Mouse (Mus musculus) hindbrain, embryonic 13.5 days (tissue): ENCODE results near the gene Fxyd1. TPM values are rescaled to one million over a fixed set of nuclear protein-coding genes. Genes with fewer than 3 reads are reported as not detected.

Experiments
- ATAC-seq: fragments of 200-750 bp; cut with Nextera tagmentation; 2 replicates; pipeline ENCODE4 v1.8.0; 2017; ENCODE audit warnings: moderate TSS enrichment; ENCODE audit not compliant: low FRiP score
- H3K27ac ChIP-seq: fragments of 300-500 bp; sonication (generic); 2 replicates; pipeline ENCODE4 v1.5.1; 2015; ENCODE audit warnings: inconsistent platforms, mild to moderate bottlenecking, moderate library complexity
- H3K27me3 ChIP-seq: fragments of 300-500 bp; sonication (generic); 2 replicates; pipeline ENCODE4 v1.6.1; 2015; ENCODE audit warnings: mild to moderate bottlenecking, inconsistent platforms
- H3K36me3 ChIP-seq: fragments of 300-500 bp; sonication (generic); 2 replicates; pipeline ENCODE4 v1.6.1; 2015; ENCODE audit warnings: mild to moderate bottlenecking, inconsistent platforms
- H3K4me1 ChIP-seq: fragments of 300-500 bp; sonication (generic); replicated peaks from 2 replicates; pipeline ENCODE4 v1.6.1; 2015; ENCODE audit warnings: inconsistent platforms
- H3K4me2 ChIP-seq: fragments of 300-500 bp; sonication (generic); 2 replicates; pipeline ENCODE4 v1.6.1; 2015; ENCODE audit warnings: inconsistent platforms, mild to moderate bottlenecking, moderate library complexity
- H3K4me3 ChIP-seq: fragments of 300-500 bp; sonication (generic); 2 replicates; pipeline ENCODE4 v1.5.1; 2015; ENCODE audit warnings: mild to moderate bottlenecking, inconsistent platforms
- H3K9ac ChIP-seq: fragments of 300-500 bp; sonication (generic); 2 replicates; pipeline ENCODE4 v1.6.1; 2015; ENCODE audit warnings: mild to moderate bottlenecking, inconsistent platforms
- H3K9me3 ChIP-seq: fragments of 300-500 bp; sonication (generic); 2 replicates; pipeline ENCODE4 v1.6.1; 2016; ENCODE audit warnings: inconsistent platforms
- WGBS: fragments of 180-500 bp; shearing (Covaris S2); methylation state at CpG from one replicate; pipeline ENCODE4 v1.1.7; 2015; 5-methylcytosine and 5-hydroxymethylcytosine counted together
- polyA plus RNA-seq: library from polyadenylated mRNA; unstranded; fragments of >200 nt; fragmentation: Nextera tagmentation; extraction: Ambion mirVana; gene quantifications from 2 replicates; pipeline ENCODE4 v1.2.1, GENCODE M21; 2015

Gene Fxyd1
- polyA plus RNA-seq, 1 experiment from 2014 or later: 30.6 TPM

GRCm38 (mm10) chr7:31057730-31058129 lies 731 bp upstream of the Fxyd1 start:
- 79% methylated on average over 5 of the region's 5 CpGs for WGBS
- H3K4me2 ChIP-seq: no peak overlapping the region
- H3K4me1 ChIP-seq: peaks cover 21% of the 10 kb centered on the region

GRCm38 (mm10) chr7:31056448-31056847 lies 551 bp downstream of the Fxyd1 start:
- Histone ChIP-seq H3K9ac (no peak overlapping the region), H3K27me3 (peaks cover 39% of the 10 kb centered on the region), H3K4me1 (peaks cover 33% of the 10 kb centered on the region), H3K4me2 (no peak overlapping the region), H3K9me3 (no peaks in the 10 kb centered on the region), H3K4me3 (no peak overlapping the region), H3K36me3 (no peaks in the 10 kb centered on the region), H3K27ac (no peak overlapping the region)
- no peak for ATAC-seq
- 81% methylated on average over 7 of the region's 7 CpGs for WGBS

More at GRCm38 (mm10) chr7:31057730-31058129, 731 bp upstream of the Fxyd1 start:
- H3K4me3 ChIP-seq: no peak overlapping the region
- no peak overlapping the region for H3K9ac ChIP-seq
- no peaks in the 10 kb centered on the region for H3K36me3 ChIP-seq
- H3K9me3 ChIP-seq: no peaks in the 10 kb centered on the region
- H3K27me3 ChIP-seq: peaks cover 26% of the 10 kb centered on the region
- ATAC-seq: no peak
- H3K27ac ChIP-seq: no peak overlapping the region

GRCm38 (mm10) chr7:31055883-31056282 lies 1.1 kb downstream of the Fxyd1 start:
- Histone ChIP-seq H3K4me2 (no peak overlapping the region), H3K9ac (no peak overlapping the region), H3K4me3 (no peak overlapping the region), H3K9me3 (no peaks in the 10 kb centered on the region), H3K4me1 (peaks cover 39% of the 10 kb centered on the region), H3K27me3 (peaks cover 44% of the 10 kb centered on the region), H3K36me3 (no peaks in the 10 kb centered on the region), H3K27ac (no peak overlapping the region)
- 31% methylated on average over 4 of the region's 4 CpGs for WGBS
- ATAC-seq: no peak

GRCm38 (mm10) chr7:31055354-31055824 lies 1.6 kb downstream of the Fxyd1 start:
- no peak for ATAC-seq
- WGBS: 4% methylated on average over 9 of the region's 10 CpGs
- Histone ChIP-seq H3K27me3 (peaks cover 49% of the 10 kb centered on the region), H3K9ac (peak overlapping the region; percentile 24; the same call in 1 of the 2 replicates), H3K36me3 (no peaks in the 10 kb centered on the region), H3K4me2 (peak overlapping the region; percentile 23; the same call in 1 of the 2 replicates), H3K27ac (no peak overlapping the region), H3K4me3 (no peak overlapping the region), H3K4me1 (peaks cover 44% of the 10 kb centered on the region), H3K9me3 (no peaks in the 10 kb centered on the region)

- H3K9ac ChIP-seq: peak overlapping the region; percentile 24; the same call in 1 of the 2 replicates
- H3K4me1 ChIP-seq: peaks cover 50% of the 10 kb centered on the region
Observed at GRCm38 (mm10) chr7:31054661-31055320, 2.2 kb downstream of the Fxyd1 start.

GRCm38 (mm10) chr7:31053882-31054447 lies 3.0 kb downstream of the Fxyd1 start:
- Histone ChIP-seq H3K27ac (no peak overlapping the region), H3K4me3 (no peak overlapping the region), H3K36me3 (no peaks in the 10 kb centered on the region), H3K9ac (no peak overlapping the region; the same call in 1 of the 2 replicates), H3K27me3 (peaks cover 53% of the 10 kb centered on the region), H3K9me3 (no peaks in the 10 kb centered on the region), H3K4me1 (peaks cover 58% of the 10 kb centered on the region), H3K4me2 (no peak overlapping the region)
- ATAC-seq: no peak
- 26% methylated on average over 10 of the region's 10 CpGs for WGBS

More at GRCm38 (mm10) chr7:31054661-31055320, 2.2 kb downstream of the Fxyd1 start:
- Histone ChIP-seq H3K9me3 (no peaks in the 10 kb centered on the region), H3K4me3 (no peak overlapping the region), H3K27me3 (peaks cover 53% of the 10 kb centered on the region), H3K4me2 (peak overlapping the region; percentile 23; the same call in 1 of the 2 replicates), H3K36me3 (no peaks in the 10 kb centered on the region), H3K27ac (no peak overlapping the region)
- no peak for ATAC-seq
- 40% methylated on average over 11 of the region's 11 CpGs for WGBS

- no peaks in the 10 kb centered on the region for H3K36me3 ChIP-seq
- peak overlapping the region; percentile 24 for H3K4me3 ChIP-seq
- H3K9me3 ChIP-seq: no peaks in the 10 kb centered on the region
- H3K4me1 ChIP-seq: peaks cover 58% of the 10 kb centered on the region
- ATAC-seq: peak; percentile 15; the same call in 1 of the 2 replicates
- peak overlapping the region; percentile 62 for H3K4me2 ChIP-seq
- H3K27ac ChIP-seq: no peak overlapping the region
- H3K9ac ChIP-seq: peak overlapping the region; percentile 39
- H3K27me3 ChIP-seq: peaks cover 63% of the 10 kb centered on the region
- WGBS: under 1% methylated on average over 34 of the region's 34 CpGs
Observed at GRCm38 (mm10) chr7:31052636-31053434, 4.2 kb downstream of the Fxyd1 start.

- no peaks in the 10 kb centered on the region for H3K9me3 ChIP-seq
- H3K4me2 ChIP-seq: peak overlapping the region; percentile 62
- H3K4me1 ChIP-seq: peaks cover 58% of the 10 kb centered on the region
- no peak for ATAC-seq
- H3K4me3 ChIP-seq: peak overlapping the region; percentile 24
- no peaks in the 10 kb centered on the region for H3K36me3 ChIP-seq
- peak overlapping the region; percentile 39 for H3K9ac ChIP-seq
- no peak overlapping the region for H3K27ac ChIP-seq
- 2% methylated on average over 22 of the region's 22 CpGs for WGBS
- H3K27me3 ChIP-seq: peaks cover 69% of the 10 kb centered on the region
Observed at GRCm38 (mm10) chr7:31052251-31052635, 4.8 kb downstream of the Fxyd1 start.

GRCm38 (mm10) chr7:31051321-31052021 lies 5.5 kb downstream of the Fxyd1 start, which contains the start of gene Fxyd7:
Fxyd7 (minus strand) TSS chr7:31051467.
- no peaks in the 10 kb centered on the region for H3K36me3 ChIP-seq
- 1% methylated on average over 27 of the region's 28 CpGs for WGBS
- peak; percentile 21 for ATAC-seq
- H3K27ac ChIP-seq: peak within 1 kb of the TSS; percentile 77
- peak within 1 kb of the TSS; percentile 42 for H3K4me3 ChIP-seq
- peak within 1 kb of the TSS; percentile 62 for H3K4me2 ChIP-seq
- H3K9me3 ChIP-seq: no peaks in the 10 kb centered on the region
- peaks cover 70% of the 10 kb centered on the region for H3K27me3 ChIP-seq
- H3K9ac ChIP-seq: peak within 1 kb of the TSS; percentile 69
- peaks cover 58% of the 10 kb centered on the region for H3K4me1 ChIP-seq

GRCm38 (mm10) chr7:31050921-31051320 lies 6.1 kb downstream of the Fxyd1 start:
- peak overlapping the region; percentile 69 for H3K9ac ChIP-seq
- H3K9me3 ChIP-seq: no peaks in the 10 kb centered on the region
- H3K27me3 ChIP-seq: peaks cover 74% of the 10 kb centered on the region
- H3K36me3 ChIP-seq: no peaks in the 10 kb centered on the region
- WGBS: 2% methylated on average over 9 of the region's 9 CpGs
- H3K4me1 ChIP-seq: peaks cover 58% of the 10 kb centered on the region
- H3K27ac ChIP-seq: peak overlapping the region; percentile 77; the same call in 1 of the 2 replicates
- peak; percentile 37 for ATAC-seq
- H3K4me2 ChIP-seq: peak overlapping the region; percentile 62
- H3K4me3 ChIP-seq: peak overlapping the region; percentile 42

- 2% methylated on average over 6 of the region's 6 CpGs for WGBS
- peak overlapping the region; percentile 62 for H3K4me2 ChIP-seq
- no peaks in the 10 kb centered on the region for H3K36me3 ChIP-seq
- peak overlapping the region; percentile 42 for H3K4me3 ChIP-seq
- peak overlapping the region; percentile 69 for H3K9ac ChIP-seq
- peaks cover 76% of the 10 kb centered on the region for H3K27me3 ChIP-seq
- no peaks in the 10 kb centered on the region for H3K9me3 ChIP-seq
- H3K4me1 ChIP-seq: peaks cover 56% of the 10 kb centered on the region
- ATAC-seq: peak; percentile 1; the same call in 1 of the 2 replicates
- peak overlapping the region; percentile 77 for H3K27ac ChIP-seq
Observed at GRCm38 (mm10) chr7:31050487-31050886, 6.5 kb downstream of the Fxyd1 start.
